Mouse (Mus musculus): ENCODE measurements around the gene Slc9a9. TPM values are rescaled to one million over a fixed set of nuclear protein-coding genes. Genes with fewer than 3 reads are reported as not detected.

Slc9a9 gene
- total RNA-seq, 2 experiments from 2014 or later, result 2.9 to 3.0 TPM

DNA sequence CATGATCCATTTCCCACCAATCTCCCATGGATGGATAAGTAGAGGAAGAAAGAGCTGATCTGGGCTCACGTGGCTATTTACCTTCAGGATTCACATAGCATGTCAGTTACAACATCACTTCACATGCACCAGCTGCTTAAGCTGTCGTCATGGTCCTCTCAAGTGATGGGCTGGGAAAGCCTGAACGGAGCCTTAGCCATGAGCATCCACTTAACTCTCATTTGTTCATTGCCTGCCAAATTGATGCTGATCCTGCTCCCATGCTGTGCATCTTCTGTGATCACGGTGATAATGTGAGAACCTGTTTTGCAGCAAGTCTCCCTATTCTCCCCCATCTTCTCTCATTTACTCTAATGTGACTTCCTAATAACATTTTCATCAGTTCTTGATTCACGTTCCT is 441.1 kb downstream of the Slc9a9 start:
- no peak for ATAC-seq (replicated peaks; ENCODE audit: low FRiP score, low TSS enrichment, poor library complexity, severe bottlenecking)

DNA sequence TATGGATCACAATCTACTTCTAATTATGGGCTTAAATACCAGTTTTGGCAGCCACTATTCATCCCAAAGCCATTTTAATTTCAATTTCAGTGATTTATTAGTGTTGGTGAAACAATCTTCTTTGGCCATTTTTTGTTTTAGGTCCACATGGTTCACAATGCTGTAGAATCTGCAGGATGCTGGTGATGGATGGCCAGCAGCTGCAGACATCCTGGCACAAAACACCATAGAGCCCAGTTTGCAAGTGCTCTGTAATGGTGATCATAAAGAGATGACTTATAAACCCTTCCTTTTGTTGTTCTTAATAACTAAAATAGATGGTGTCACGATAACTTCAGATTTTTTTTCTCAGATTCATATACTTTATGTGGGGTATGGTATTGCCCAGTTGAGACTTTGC is 442.0 kb downstream of the Slc9a9 start:
- no peak for ATAC-seq (replicated peaks; ENCODE audit: low FRiP score, low TSS enrichment, poor library complexity, severe bottlenecking)

DNA sequence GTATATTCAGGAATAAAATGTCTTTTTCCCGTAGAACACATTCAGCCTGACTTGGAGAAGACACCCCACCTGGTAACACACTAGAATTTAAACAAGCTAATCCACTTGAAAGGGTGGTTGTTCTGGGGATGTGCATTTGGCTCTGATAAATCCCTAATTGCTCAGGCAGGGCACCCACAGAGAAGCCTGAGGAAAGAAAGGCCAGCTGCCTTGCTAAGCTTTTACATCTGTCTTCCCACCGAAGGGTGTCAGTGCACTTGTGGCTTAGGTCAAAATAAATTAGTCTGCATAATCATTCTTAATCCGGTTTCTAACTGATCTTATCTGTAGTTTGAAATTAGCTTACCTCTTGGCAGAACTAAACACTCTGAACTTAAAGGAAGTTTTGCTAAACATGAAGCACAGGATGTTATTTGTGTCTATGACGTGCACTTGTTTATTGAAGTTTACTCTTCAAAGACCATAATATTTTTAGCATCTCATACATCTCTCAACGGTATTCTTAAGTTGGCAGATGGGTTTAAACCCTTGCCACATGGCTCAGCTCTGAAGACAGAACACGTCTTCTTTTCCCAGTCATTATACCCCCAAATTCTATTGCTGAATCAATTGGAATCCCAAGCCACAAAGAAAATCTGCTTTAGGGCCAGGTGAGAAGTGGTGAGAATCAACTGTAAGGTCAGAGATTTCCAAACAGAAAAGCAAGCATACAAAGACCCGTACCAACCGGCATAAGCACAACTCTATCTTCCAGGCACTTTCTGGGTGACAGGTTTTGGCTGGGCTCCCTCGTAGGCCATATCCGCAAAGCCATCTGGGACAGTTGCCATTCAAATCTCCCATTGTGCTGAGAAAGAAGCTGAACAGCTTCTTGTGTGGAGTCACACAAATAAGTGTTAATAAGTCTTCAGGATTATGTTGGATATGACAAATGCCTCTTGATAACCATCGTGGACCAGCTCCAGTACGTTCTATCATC is 443.7 kb downstream of the Slc9a9 start:
- ATAC-seq (replicated peaks; ENCODE audit: low FRiP score, low TSS enrichment, poor library complexity, severe bottlenecking), result no peak

DNA sequence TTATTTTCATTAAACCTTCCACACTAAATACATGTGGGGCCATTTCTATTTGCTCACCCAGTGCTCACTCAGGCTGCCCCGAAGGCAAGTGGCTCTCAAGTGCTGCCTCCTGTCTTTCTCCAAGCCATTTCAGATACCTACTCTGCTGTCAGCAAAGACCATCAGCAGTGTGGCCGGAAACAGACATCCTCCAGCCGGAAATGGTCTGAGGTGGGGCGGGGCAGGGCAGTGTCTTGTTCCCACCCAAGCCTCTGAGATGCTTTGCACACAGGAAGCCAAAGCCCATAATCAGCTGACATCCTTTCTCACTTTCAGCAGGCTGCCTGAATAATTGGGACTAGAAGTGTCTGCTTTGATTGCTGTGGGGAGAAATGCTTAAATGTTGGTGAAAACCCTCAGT is 450.4 kb downstream of the Slc9a9 start:
- peak; percentile 34; the same call in 1 of the 2 replicates for ATAC-seq (replicated peaks; ENCODE audit: low FRiP score, low TSS enrichment, poor library complexity, severe bottlenecking)

DNA sequence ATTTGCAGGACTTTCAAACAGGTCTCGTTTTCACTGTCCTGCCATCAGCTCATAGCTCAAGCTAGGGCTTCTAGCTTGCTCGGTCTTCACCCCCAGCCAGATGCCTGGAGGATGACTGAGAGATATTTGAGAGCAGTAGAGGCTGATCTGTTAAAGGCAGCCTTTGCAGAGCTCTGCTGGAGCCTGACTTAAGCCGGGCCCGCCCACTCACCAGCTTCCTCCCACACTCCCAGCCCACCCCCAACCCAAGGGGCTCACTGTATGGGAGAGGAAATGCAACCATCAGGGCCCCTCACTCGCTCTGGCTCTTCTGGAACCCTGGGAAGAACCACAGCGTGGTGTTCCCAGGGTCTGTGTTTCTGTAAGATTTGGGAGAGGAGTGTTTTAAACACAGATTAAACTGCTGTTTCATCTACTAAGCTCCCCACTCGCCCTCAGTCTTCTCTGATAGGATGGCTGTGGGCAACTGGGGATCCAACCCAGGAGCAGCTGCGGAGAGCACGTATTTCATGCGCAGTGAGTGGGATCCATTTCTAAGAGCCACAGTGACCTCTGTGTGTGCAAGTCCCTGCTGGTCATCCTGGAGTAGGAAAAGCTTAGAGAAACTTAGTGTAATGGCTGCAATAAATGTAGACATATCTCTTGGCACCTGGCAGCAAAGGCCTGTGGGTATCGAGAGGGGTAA is 451.6 kb downstream of the Slc9a9 start:
- no peak for ATAC-seq (replicated peaks; ENCODE audit: low FRiP score, low TSS enrichment, poor library complexity, severe bottlenecking)

DNA sequence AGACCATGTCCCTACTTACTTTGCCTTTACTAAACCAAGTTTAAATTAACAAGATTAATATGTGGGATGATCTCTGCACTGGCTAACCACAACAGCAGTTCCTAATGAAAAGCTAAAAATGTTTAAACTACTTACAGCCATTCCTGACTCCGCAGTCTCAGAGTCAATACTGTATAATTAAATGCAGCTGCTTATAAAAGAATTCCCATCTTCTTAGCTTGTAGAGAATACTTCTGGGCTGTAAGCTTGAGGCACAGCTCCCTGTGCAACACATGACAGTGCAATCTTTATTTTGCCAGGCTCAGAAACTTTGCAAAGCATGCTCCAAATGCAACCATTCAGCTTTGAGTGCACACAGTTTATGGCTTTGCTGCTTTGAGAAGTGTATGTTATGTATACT is 456.0 kb downstream of the Slc9a9 start:
- ATAC-seq (replicated peaks; ENCODE audit: low FRiP score, low TSS enrichment, poor library complexity, severe bottlenecking), result no peak

DNA sequence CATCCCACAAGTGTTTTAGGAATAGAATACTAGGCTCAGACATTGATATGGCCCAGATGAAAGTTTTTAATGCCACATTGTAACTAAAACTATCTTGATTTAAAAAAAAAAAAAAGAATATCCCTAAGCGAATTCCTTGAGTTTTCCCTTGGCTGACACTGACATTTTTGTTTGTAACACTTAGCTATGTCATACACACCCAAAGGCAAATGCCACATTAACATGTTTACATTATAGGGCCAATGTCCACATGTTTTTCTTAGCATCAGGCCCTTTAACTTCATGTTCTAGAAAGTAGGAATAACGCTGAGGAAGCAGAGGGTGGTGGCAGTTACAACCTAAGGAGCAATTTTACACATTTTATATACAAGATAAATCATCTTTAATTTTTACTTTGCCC is 458.1 kb downstream of the Slc9a9 start:
- ATAC-seq (replicated peaks; ENCODE audit: low FRiP score, low TSS enrichment, poor library complexity, severe bottlenecking), result no peak

DNA sequence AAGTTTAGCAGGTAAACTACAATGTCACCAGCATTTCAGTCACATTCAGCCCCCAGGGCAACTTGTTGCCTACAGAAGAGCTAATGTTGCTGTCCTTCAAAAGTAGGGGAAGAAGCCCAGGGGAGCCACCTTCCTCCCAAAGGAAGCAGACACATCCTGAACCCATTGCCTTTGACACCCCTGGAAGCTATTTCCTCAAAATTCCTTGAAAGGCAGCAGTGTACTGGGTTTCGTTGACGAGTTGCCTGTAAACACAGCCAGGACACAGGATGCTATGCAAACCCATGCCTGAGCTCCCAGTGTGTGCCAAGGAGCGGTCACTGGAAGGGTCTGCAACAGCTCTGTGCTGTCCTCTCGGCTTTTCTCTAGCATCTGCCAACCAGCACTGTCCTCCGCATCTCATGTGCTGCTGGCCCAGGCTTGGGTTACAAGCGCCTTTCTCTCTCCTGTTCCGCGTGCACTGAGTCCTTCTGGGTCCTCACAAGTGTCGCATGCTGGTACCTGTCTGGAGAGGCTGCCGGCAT is 479.6 kb downstream of the Slc9a9 start:
- no peak for ATAC-seq (replicated peaks; ENCODE audit: low FRiP score, low TSS enrichment, poor library complexity, severe bottlenecking)

DNA sequence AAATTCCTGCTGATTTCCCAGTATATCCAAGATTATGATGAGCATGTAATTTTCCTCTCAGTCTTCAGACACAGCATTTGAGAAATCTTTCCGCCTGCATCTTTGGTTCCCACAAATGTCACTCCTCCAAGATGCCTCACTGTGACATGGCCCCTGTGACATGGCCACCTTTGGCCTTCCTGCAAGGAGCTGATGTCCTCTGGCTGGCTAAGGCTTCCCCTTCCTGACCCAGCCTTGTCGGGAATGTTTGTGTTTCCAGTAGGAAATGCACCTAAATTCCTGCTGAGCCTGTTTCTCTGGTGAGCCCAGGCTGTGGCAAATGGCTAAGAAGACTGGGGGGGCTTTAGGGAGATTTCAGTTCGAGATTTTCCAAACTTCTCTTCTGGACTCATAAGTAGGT is 480.4 kb downstream of the Slc9a9 start:
- no peak for ATAC-seq (replicated peaks; ENCODE audit: low FRiP score, low TSS enrichment, poor library complexity, severe bottlenecking)

DNA sequence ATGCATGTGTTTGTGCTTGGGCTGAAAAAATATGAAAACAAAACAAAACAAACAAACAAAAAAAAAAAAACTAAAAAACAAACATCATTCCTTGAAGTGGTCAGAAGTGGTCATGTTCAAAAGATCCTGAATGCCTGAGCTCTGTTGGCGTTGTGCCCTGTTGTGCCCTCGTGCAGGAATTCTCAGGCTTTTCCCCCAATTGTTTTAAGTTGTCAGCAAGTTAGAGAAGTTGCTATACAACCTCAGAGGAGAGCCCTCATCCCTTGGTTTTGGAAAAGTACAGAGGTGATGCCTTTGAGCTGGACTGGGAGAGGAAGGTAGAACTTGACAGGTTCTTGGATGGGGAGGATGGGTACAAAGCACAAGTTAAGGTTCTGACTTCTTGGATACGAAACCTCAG is 480.9 kb downstream of the Slc9a9 start:
- ATAC-seq (replicated peaks; ENCODE audit: low FRiP score, low TSS enrichment, poor library complexity, severe bottlenecking), result no peak

DNA sequence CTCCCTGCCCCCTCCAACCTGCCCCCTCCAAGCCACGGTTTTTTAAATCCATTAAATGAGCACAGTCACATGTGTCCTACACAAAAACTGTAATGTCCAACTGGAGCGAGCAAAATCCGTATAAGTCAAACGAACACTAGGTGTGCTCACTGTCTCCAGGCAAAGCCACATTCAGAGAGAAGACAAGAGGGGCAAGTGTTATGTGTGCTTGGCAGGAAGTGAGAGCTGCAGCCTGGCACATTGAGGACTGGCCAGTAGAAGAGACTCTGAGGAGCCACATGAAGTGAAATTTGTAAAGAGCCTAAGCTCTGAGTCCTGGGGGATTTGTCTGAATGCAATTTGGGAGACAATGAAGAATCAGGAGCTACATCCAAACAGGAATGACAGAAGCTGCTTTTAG is 481.3 kb downstream of the Slc9a9 start:
- ATAC-seq (replicated peaks; ENCODE audit: low FRiP score, low TSS enrichment, poor library complexity, severe bottlenecking), result no peak

DNA sequence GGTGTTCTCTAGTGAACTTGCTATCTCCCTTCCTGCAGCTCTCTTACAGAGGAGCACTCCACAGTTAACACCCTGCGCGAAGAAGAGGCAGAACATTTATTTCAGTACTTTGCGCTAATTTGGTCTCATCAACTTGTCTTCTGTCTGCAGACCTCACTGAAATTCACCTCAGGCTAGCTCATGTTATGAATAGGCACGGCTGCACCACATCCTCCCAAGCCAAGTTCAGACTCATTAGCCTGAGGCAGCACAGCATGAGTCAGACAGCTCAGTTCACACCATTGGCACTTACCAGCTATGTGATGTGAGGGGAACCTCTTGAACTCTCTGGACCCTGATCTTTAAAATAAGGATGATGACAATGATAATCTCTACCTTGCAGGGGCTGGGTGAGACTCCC is 482.0 kb downstream of the Slc9a9 start:
- no peak for ATAC-seq (replicated peaks; ENCODE audit: low FRiP score, low TSS enrichment, poor library complexity, severe bottlenecking)

DNA sequence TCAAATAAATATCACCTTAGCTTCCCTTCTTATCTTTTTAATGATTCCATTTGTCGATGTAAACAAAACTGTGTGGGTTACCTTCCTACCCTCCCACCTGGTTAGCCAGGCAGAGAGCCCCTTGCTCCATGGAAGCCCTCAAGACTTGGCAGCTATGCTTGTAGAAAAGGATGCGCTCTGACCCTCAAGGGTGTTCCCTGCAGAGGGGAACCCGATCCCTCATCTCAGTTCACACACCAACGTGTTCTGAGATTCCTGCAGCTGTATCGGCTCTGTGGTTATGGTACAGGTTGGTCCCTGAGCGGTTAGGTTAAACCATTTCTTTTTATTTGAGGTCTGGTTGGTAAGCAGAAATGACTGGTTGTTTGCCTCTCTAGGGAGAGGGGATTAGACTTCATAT is 484.3 kb downstream of the Slc9a9 start:
- no peak for ATAC-seq (replicated peaks; ENCODE audit: low FRiP score, low TSS enrichment, poor library complexity, severe bottlenecking)

DNA sequence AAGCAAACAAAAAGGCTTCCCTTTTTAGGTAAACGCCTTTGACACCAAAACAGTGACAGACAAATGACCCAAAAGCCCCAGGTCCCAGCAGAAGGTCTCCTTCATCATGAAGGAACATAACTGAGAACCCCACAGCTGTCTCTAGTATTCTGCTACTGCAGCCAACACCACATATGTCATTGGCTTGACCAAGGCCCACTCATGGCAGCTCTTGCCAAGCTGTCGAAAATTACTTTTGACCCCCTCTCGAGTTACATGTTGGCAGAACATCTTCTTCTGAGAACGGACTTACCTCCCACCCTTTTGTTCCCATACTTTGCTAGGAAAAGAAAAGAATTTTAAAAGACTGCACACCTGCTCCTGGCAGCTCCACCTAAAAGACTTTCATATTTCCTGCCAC is 488.2 kb downstream of the Slc9a9 start:
- ATAC-seq (replicated peaks; ENCODE audit: low FRiP score, low TSS enrichment, poor library complexity, severe bottlenecking), result no peak

DNA sequence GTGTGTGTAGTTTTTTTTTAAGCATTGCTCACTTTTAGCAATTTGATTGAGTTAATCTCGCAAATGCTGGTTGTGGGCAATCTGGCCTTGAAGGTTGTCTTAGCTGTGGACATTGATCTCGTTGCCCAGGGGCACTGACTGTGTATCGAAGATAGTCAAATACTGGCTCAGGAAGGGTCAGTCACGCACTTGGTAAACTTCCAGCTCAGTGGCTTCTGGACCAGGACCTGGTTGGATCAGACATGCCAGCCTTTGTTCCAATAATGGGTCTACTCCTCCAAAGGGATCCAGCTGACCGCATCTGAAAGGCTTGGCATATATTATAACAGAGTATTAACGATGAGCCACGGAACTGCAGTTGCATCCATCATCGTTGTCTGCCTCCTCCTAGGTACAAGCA is 489.2 kb downstream of the Slc9a9 start:
- ATAC-seq (replicated peaks; ENCODE audit: low FRiP score, low TSS enrichment, poor library complexity, severe bottlenecking), result no peak

DNA sequence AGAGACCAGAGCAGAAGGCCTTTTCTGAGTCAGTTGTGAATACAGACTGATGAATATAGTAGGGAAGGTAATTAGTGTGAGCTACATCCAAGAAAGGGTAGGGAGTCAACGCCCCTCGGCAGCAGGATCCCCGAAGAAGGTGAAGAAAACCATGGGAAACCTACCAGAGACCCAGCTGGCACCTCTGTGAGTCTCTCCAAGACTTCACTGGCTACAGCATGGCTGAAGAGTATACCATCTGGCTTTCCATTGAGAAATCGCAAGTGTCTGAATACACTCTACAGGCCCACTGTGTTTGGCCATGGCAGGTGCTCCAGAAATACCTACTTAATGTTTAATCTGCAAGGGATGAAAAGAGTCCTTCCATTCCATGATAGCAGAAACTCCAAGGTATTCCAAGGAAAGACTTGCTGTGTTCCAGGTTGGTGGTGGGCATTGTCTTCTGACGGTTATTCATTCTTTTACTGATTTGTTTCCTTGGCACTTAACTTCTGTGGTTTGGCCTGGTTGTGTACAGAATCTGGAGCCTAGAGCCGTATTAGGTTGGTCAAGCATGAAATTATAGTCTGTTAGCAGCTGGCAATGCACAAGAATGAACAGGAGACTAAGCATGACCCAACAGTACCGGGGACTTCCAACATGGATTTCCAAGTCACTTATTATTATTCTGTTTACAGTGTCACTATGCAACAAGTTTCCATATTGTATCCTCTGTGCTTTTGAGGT is 491.0 kb downstream of the Slc9a9 start:
- no peak for ATAC-seq (replicated peaks; ENCODE audit: low FRiP score, low TSS enrichment, poor library complexity, severe bottlenecking)

DNA sequence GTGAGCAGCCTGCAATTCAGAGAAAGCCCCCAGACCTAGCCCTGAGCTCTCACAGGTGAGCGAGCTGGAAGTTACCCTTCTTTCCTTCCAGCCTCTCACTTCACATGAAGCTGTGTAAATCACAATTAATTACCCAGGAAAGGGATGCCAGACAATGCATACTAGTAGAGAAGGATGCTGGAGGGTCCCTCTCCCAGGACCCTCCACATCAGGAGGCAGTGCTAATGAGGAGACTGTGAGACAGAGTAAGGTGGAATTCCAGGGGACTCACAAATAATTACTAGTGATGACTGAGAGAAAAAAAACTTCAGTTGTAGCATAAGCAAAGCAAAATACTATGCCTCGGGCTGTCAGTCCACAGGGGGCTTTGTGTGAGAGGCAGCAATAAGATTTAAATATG is 492.0 kb downstream of the Slc9a9 start:
- no peak for ATAC-seq (replicated peaks; ENCODE audit: low FRiP score, low TSS enrichment, poor library complexity, severe bottlenecking)

DNA sequence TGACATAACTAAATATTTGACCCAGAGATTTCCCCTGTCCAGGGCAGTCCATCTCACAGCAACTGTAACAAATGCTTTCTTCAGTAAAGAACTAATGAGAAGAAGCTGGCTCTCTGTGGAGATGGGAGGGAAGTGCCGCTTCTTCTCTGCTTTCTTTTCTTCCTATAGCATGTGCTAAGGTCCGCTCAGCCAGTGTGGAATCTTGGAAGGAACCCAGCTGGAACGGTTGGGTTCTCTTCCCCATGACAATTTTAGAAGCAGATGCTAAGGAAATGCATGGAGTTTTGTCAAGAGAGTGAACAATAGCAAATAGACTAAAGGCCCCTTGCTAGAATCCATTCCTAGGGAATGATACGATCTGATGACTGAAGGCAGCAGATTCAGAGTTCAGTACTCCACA is 496.5 kb downstream of the Slc9a9 start:
- ATAC-seq (replicated peaks; ENCODE audit: low FRiP score, low TSS enrichment, poor library complexity, severe bottlenecking), result no peak

DNA sequence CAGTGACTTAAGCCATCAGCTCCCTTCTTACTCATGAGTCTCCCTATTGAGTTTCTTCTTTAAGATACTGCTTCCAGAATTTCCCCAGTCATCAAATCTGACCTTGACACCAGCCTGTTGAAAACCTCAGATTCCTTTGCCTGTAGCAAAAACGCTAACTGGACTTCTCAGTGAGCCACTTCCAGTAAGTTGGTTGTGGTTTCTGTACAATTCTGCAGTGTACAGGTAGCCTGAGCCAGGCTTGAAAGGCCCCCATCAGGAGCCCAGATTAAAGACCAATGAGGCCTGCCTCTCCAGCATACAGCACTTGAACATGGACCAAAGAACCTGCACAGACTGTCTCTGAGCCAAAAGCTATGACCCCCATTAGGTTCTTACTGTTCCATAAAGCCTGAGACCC is 498.1 kb downstream of the Slc9a9 start:
- ATAC-seq (replicated peaks; ENCODE audit: low FRiP score, low TSS enrichment, poor library complexity, severe bottlenecking), result no peak

DNA sequence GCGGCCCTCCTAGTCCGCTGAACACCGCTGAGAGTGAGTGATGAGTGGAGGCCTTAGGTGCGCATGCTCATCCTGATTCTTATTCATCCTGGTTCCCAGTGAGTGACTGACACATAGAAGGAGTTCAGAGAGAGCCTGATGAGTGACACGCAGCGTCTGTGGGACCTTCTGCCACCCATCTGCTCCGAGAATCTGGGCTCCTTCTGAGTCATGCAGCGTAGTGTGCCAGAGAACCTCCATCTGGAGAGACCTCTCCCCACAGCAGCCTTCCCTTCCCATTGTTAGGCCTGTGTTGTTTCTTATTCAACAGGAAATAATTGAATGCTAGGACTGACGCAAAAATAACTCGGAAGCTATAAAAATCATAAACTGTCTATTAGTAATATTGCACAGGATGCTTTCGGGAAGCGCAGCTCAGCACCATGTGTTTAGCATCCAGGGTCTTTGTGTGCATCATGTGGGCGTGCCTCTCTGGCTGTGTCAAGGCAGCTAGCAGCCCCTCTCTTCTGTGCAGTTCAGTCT is 498.8 kb downstream of the Slc9a9 start:
- ATAC-seq (replicated peaks; ENCODE audit: low FRiP score, low TSS enrichment, poor library complexity, severe bottlenecking), result no peak
